Mouse (Mus musculus) kidney, adult 2 months (tissue): Measurements from ENCODE around the gene Atxn1.

ENCODE experiments used
- CTCF ChIP-seq: fragments of 200-500 bp; conservative IDR thresholded peaks from 2 replicates; pipeline ENCODE4 v1.5.1; 2011; ENCODE audit warnings: low read depth, mild to moderate bottlenecking, control low read depth, low read length, moderate library complexity, mixed read lengths; ENCODE audit not compliant: insufficient read depth, insufficient read length
- POLR2A ChIP-seq: fragments of 200-500 bp; IDR thresholded peaks from one replicate; pipeline ENCODE4 v1.6.1; 2011; ENCODE audit warnings: low read depth, low read length, control low read depth

- TF ChIP-seq CTCF (no peak), POLR2A (no peak)
Measured at GRCm38 (mm10) chr13:45853691-45854090, 111.1 kb downstream of the Atxn1 start.
